Mouse (Mus musculus): ENCODE results near the gene Luc7l2. TPM values are rescaled to one million over a fixed set of nuclear protein-coding genes. Genes with fewer than 3 reads are reported as not detected.

The Luc7l2 gene
- total and polyA plus RNA-seq, 3 experiments, result 62.0 to 173 (median 92.5) TPM

- TF ChIP-seq TBP (conservative IDR thresholded peaks at IDR 0.05; ENCODE audit: low read depth, low read length), result peak; percentile 93
These were observed at the start of gene Luc7l2 (continued) for GRCm38 (mm10) chr6:38551062-38551988.

GRCm38 (mm10) chr6:38512096-38512495 is 39.0 kb upstream of the Luc7l2 start:
- Histone ChIP-seq H3K9me3 (replicated peaks; ENCODE audit: low read length) (no peaks in the 10 kb centered on the region), H3K79me2 (replicated peaks; ENCODE audit: control insufficient read depth, extremely low read depth, insufficient read depth, poor library complexity, severe bottlenecking) (no peaks in the 10 kb centered on the region), H3K27ac (ENCODE audit: insufficient read depth, low read depth) (no peak overlapping the region), H3K9ac (ENCODE audit: insufficient read depth, low read depth) (no peak overlapping the region), H3K4me1 (ENCODE audit: control insufficient read depth in 1 of 2, insufficient read depth in 2 of 2) (peaks cover 0 to 4% of the 10 kb centered on the region in 2 experiments; a peak in 1 of 4 replicates), H3K4me3 (replicated peaks in 1 of 3; ENCODE audit: low read depth in 2 of 3, low read length in 2 of 3, poor library complexity in 1 of 3) (no peak overlapping the region), H3K4me2 (ENCODE audit: insufficient read depth, low read depth, poor library complexity, severe bottlenecking) (no peak overlapping the region), H3K36me3 (replicated peaks in 1 of 2; ENCODE audit: control insufficient read depth in 1 of 2, insufficient read depth in 1 of 2, low read length in 1 of 2) (peaks cover 0 to 10% of the 10 kb centered on the region in 2 experiments), H3K27me3 (replicated peaks) (no peaks in the 10 kb centered on the region)
- dilution Hi-C loops (cut with MboI; ENCODE audit: extremely low pct_ligation_motif_present, extremely low pct_unique_long_range_greater_than_20kb, low sequenced_read_pairs) (no loop called here), in situ Hi-C loops (cut with MboI; ENCODE audit: low pct_ligation_motif_present, low pct_unique_long_range_greater_than_20kb, low sequenced_read_pairs) (no loop called here)
- no peak for DNase-seq (ENCODE audit: extremely low read depth)
- TF ChIP-seq SIN3A (IDR thresholded peaks at IDR 0.05; ENCODE audit: low read length), result no peak
- TF ChIP-seq ZC3H11A (IDR thresholded peaks at IDR 0.05; ENCODE audit: low read depth, low read length), result no peak
- no peak for TF ChIP-seq HCFC1 (IDR thresholded peaks at IDR 0.05; ENCODE audit: low read depth, low read length)
- TF ChIP-seq CTCF (conservative IDR thresholded peaks at IDR 0.05 in 1 of 2, IDR thresholded peaks at IDR 0.05 in 1 of 2; ENCODE audit: low read depth in 2 of 2, low read length in 2 of 2), result no peak; a peak in 1 of 4 replicates
- no peak for TF ChIP-seq MAFK (IDR thresholded peaks at IDR 0.05; ENCODE audit: insufficient replicate concordance, low read length)
- no peak for TF ChIP-seq MAZ (IDR thresholded peaks at IDR 0.05; ENCODE audit: low read depth, low read length)

- Histone ChIP-seq H3K4me3 (replicated peaks in 1 of 3; ENCODE audit: low read depth in 2 of 3, low read length in 2 of 3, poor library complexity in 1 of 3) (no peak overlapping the region), H3K9ac (ENCODE audit: insufficient read depth, low read depth) (no peak overlapping the region), H3K27me3 (replicated peaks) (no peaks in the 10 kb centered on the region), H3K9me3 (replicated peaks; ENCODE audit: low read length) (no peaks in the 10 kb centered on the region), H3K79me2 (replicated peaks; ENCODE audit: control insufficient read depth, extremely low read depth, insufficient read depth, poor library complexity, severe bottlenecking) (no peaks in the 10 kb centered on the region), H3K36me3 (replicated peaks in 1 of 2; ENCODE audit: control insufficient read depth in 1 of 2, insufficient read depth in 1 of 2, low read length in 1 of 2) (peaks cover 0 to 11% of the 10 kb centered on the region in 2 experiments), H3K27ac (ENCODE audit: insufficient read depth, low read depth) (no peak overlapping the region), H3K4me1 (ENCODE audit: control insufficient read depth in 1 of 2, insufficient read depth in 2 of 2) (peaks cover 0 to 4% of the 10 kb centered on the region in 2 experiments; a peak in 1 of 4 replicates), H3K4me2 (ENCODE audit: insufficient read depth, low read depth, poor library complexity, severe bottlenecking) (no peak overlapping the region)
- in situ Hi-C loops (cut with MboI; ENCODE audit: low pct_ligation_motif_present, low pct_unique_long_range_greater_than_20kb, low sequenced_read_pairs) (no loop called here), dilution Hi-C loops (cut with MboI; ENCODE audit: extremely low pct_ligation_motif_present, extremely low pct_unique_long_range_greater_than_20kb, low sequenced_read_pairs) (no loop called here)
- peak; percentile 6 for DNase-seq (ENCODE audit: extremely low read depth)
- TF ChIP-seq SIN3A (IDR thresholded peaks at IDR 0.05; ENCODE audit: low read length), result no peak
- no peak for TF ChIP-seq CHD2 (IDR thresholded peaks at IDR 0.05; ENCODE audit: low read length)
- no peak for TF ChIP-seq MYC (IDR thresholded peaks at IDR 0.05; ENCODE audit: low read depth, low read length)
- TF ChIP-seq HCFC1 (IDR thresholded peaks at IDR 0.05; ENCODE audit: low read depth, low read length), result no peak
- TF ChIP-seq CTCF (conservative IDR thresholded peaks at IDR 0.05 in 1 of 2, IDR thresholded peaks at IDR 0.05 in 1 of 2; ENCODE audit: low read depth in 2 of 2, low read length in 2 of 2), result no peak
- TF ChIP-seq TCF12 (IDR thresholded peaks at IDR 0.05; ENCODE audit: low read depth, low read length), result no peak
- no peak for TF ChIP-seq GABPA (IDR thresholded peaks at IDR 0.05; ENCODE audit: insufficient replicate concordance, low read depth, low read length)
- TF ChIP-seq ETS1 (conservative IDR thresholded peaks at IDR 0.05; ENCODE audit: low read depth, low read length), result no peak
- TF ChIP-seq BHLHE40 (IDR thresholded peaks at IDR 0.05; ENCODE audit: low read depth, low read length), result no peak
- TF ChIP-seq SMC3 (IDR thresholded peaks at IDR 0.05; ENCODE audit: low read depth, low read length), result no peak
- no peak for TF ChIP-seq USF1 (IDR thresholded peaks at IDR 0.05; ENCODE audit: low read depth, low read length)
- no peak for TF ChIP-seq POLR2A (IDR thresholded peaks at IDR 0.05; ENCODE audit: low read depth, low read length)
- no peak for TF ChIP-seq NELFE (IDR thresholded peaks at IDR 0.05; ENCODE audit: low read depth, low read length)
These were observed 38.3 kb upstream of the Luc7l2 start for GRCm38 (mm10) chr6:38512830-38513229.

Measured in CH12.LX (cell line).